Mouse (Mus musculus): ENCODE data around the gene Lrrc8b.

- TF ChIP-seq POLR2A (IDR thresholded peaks at IDR 0.05; ENCODE audit: control insufficient read depth, extremely low read depth, insufficient read depth, low read length, poor library complexity): no peak
- no peak for TF ChIP-seq CTCF (IDR thresholded peaks at IDR 0.05; ENCODE audit: borderline replicate concordance, control insufficient read depth, extremely low read depth, insufficient read depth, low read length, poor library complexity)
Measured at GRCm38 (mm10) chr5:105442212-105443000, 26.8 kb downstream of the Lrrc8b start.
